Mouse (Mus musculus) midbrain, postnatal 0 days (tissue): ENCODE measurements around the gene Fancg. TPM values are rescaled to one million over a fixed set of nuclear protein-coding genes. Genes with fewer than 3 reads are reported as not detected.

ENCODE experiments used
- ATAC-seq: fragments of 200-750 bp; cut with Nextera tagmentation; 2 replicates; pipeline ENCODE4 v1.8.0; 2017; ENCODE audit warnings: moderate number of reproducible peaks, mild to moderate bottlenecking, moderate TSS enrichment, moderate library complexity; ENCODE audit not compliant: low FRiP score
- DNase-seq: peaks from one replicate; pipeline ENCODE4 v3.0.0-alpha.2; 2015; ENCODE audit warnings: low spot score
- H3K27ac ChIP-seq: fragments of 300-500 bp; sonication (generic); 2 replicates; pipeline ENCODE4 v1.5.1; 2014; ENCODE audit warnings: low read depth, mild to moderate bottlenecking, low read length, mixed read lengths
- H3K27me3 ChIP-seq: fragments of 300-500 bp; sonication (generic); 2 replicates; pipeline ENCODE4 v1.6.1; 2014; ENCODE audit warnings: low read length, control low read depth, mixed read lengths; ENCODE audit not compliant: insufficient read depth
- H3K36me3 ChIP-seq: fragments of 300-500 bp; sonication (generic); 2 replicates; pipeline ENCODE4 v1.6.1; 2014; ENCODE audit warnings: low read length, control low read depth, mixed read lengths; ENCODE audit not compliant: insufficient read depth
- H3K4me1 ChIP-seq: fragments of 300-500 bp; sonication (generic); 2 replicates; pipeline ENCODE4 v1.6.1; 2014; ENCODE audit warnings: mild to moderate bottlenecking, control low read depth, antibody characterized with exemption, low read length, mixed read lengths; ENCODE audit not compliant: insufficient read depth
- H3K4me2 ChIP-seq: fragments of 300-500 bp; sonication (generic); 2 replicates; pipeline ENCODE4 v1.6.1; 2014; ENCODE audit warnings: low read depth, mild to moderate bottlenecking, low read length, mixed read lengths; ENCODE audit not compliant: poor library complexity, severe bottlenecking
- H3K4me3 ChIP-seq: fragments of 300-500 bp; sonication (generic); 2 replicates; pipeline ENCODE4 v1.5.1; 2014; ENCODE audit warnings: low read depth, mild to moderate bottlenecking, low read length, moderate library complexity
- H3K9ac ChIP-seq: fragments of 300-500 bp; sonication (generic); replicated peaks from 2 replicates; pipeline ENCODE4 v1.6.1; 2014; ENCODE audit warnings: mild to moderate bottlenecking, low read length, moderate library complexity, mixed read lengths; ENCODE audit not compliant: poor library complexity, severe bottlenecking
- H3K9me3 ChIP-seq: fragments of 300-500 bp; sonication (generic); 2 replicates; pipeline ENCODE4 v1.6.1; 2016; ENCODE audit warnings: low read length, control low read depth
- CTCF ChIP-seq: IDR thresholded peaks from 2 replicates; pipeline ENCODE4 v1.5.1; 2016; ENCODE audit warnings: antibody characterized with exemption, mild to moderate bottlenecking
- WGBS: fragments of 180-500 bp; shearing (Covaris S2); extraction: QIAGEN DNeasy Blood & Tissue Kit; methylation state at CpG from one replicate; pipeline ENCODE4 v1.1.7; 2014; 5-methylcytosine and 5-hydroxymethylcytosine counted together
- polyA plus RNA-seq: library from polyadenylated mRNA; unstranded; fragments of >200 nt; fragmentation: Nextera tagmentation; extraction: Ambion mirVana; gene quantifications from 2 replicates; pipeline ENCODE4 v1.2.1, GENCODE M21; 2015
- total RNA-seq: library from RNA; depleted of rRNA; stranded (reverse); fragments of >200 nt; gene quantifications from 2 replicates; pipeline ENCODE4 v1.2.3, GENCODE M21; 2014

The Fancg gene
- total and polyA plus RNA-seq, 2 experiments from 2014 or later: 14.2 to 15.0 TPM

- ATAC-seq: peak; percentile 51; the same call in 1 of the 2 replicates
- H3K9me3 ChIP-seq: no peaks in the 10 kb centered on the region
- peak overlapping the region; percentile 84 for H3K27ac ChIP-seq
- H3K4me2 ChIP-seq: peak overlapping the region; percentile 62
- peak overlapping the region; percentile 69 for H3K4me3 ChIP-seq
- 1% methylated on average over 28 of the region's 28 CpGs for WGBS
- 0 out of 2 replicates have a peak, but pooled peaks cover 4% of the 10 kb centered on the region for H3K4me1 ChIP-seq
- TF ChIP-seq CTCF: no peak
- H3K27me3 ChIP-seq: no peaks in the 10 kb centered on the region
- H3K36me3 ChIP-seq: peaks cover 29% of the 10 kb centered on the region
- peak; percentile 21 for DNase-seq
- H3K9ac ChIP-seq: peak overlapping the region; percentile 88
These were observed 20.5 kb upstream of the Fancg start for GRCm38 (mm10) chr4:43030780-43031230.

GRCm38 (mm10) chr4:43030352-43030751 is 20.0 kb upstream of the Fancg start:
- H3K4me1 ChIP-seq: 0 out of 2 replicates have a peak, but pooled peaks cover 4% of the 10 kb centered on the region
- peak overlapping the region; percentile 88 for H3K9ac ChIP-seq
- peak overlapping the region; percentile 84; the same call in 1 of the 2 replicates for H3K27ac ChIP-seq
- peak overlapping the region; percentile 62 for H3K4me2 ChIP-seq
- WGBS: 81% methylated on average over 9 of the region's 9 CpGs
- H3K9me3 ChIP-seq: no peaks in the 10 kb centered on the region
- DNase-seq (no peak), ATAC-seq (no peak)
- H3K36me3 ChIP-seq: peaks cover 28% of the 10 kb centered on the region
- peak overlapping the region; percentile 69 for H3K4me3 ChIP-seq
- H3K27me3 ChIP-seq: no peaks in the 10 kb centered on the region
- no peak for TF ChIP-seq CTCF

GRCm38 (mm10) chr4:43029749-43030148 is 19.4 kb upstream of the Fancg start:
- Histone ChIP-seq H3K36me3 (peaks cover 28% of the 10 kb centered on the region), H3K4me2 (no peak overlapping the region), H3K4me1 (peaks cover 5% of the 10 kb centered on the region), H3K27ac (no peak overlapping the region), H3K9ac (no peak overlapping the region; the same call in 1 of the 2 replicates), H3K27me3 (no peaks in the 10 kb centered on the region), H3K4me3 (no peak overlapping the region), H3K9me3 (no peaks in the 10 kb centered on the region)
- 94% methylated on average over 9 of the region's 9 CpGs for WGBS
- ATAC-seq: no peak
- no peak for TF ChIP-seq CTCF
- DNase-seq: no peak

- ATAC-seq: no peak
- Histone ChIP-seq H3K9me3 (no peaks in the 10 kb centered on the region), H3K4me3 (no peak overlapping the region), H3K4me1 (peaks cover 11% of the 10 kb centered on the region), H3K4me2 (no peak overlapping the region), H3K9ac (no peak overlapping the region), H3K36me3 (peaks cover 28% of the 10 kb centered on the region), H3K27me3 (no peaks in the 10 kb centered on the region), H3K27ac (no peak overlapping the region)
- WGBS: 93% methylated on average over 7 of the region's 7 CpGs
- DNase-seq: no peak
- no peak for TF ChIP-seq CTCF
These were observed 18.8 kb upstream of the Fancg start for GRCm38 (mm10) chr4:43029121-43029520.

GRCm38 (mm10) chr4:43025084-43025960 is 15.0 kb upstream of the Fancg start, which contains the start of gene Pigo:
Pigo (minus strand) TSS chr4:43025819.
- H3K27ac ChIP-seq: peak within 1 kb of the TSS; percentile 91
- H3K27me3 ChIP-seq: no peaks in the 10 kb centered on the region
- peaks cover 49% of the 10 kb centered on the region for H3K36me3 ChIP-seq
- DNase-seq (peak; percentile 97), ATAC-seq (peak; percentile 91)
- H3K4me2 ChIP-seq: peak within 1 kb of the TSS; percentile 69
- peaks cover 9% of the 10 kb centered on the region for H3K4me1 ChIP-seq
- 8% methylated on average over 42 of the region's 42 CpGs for WGBS
- peak within 1 kb of the TSS; percentile 57 for H3K9ac ChIP-seq
- no peaks in the 10 kb centered on the region for H3K9me3 ChIP-seq
- peak within 1 kb of the TSS; percentile 56 for H3K4me3 ChIP-seq
- TF ChIP-seq CTCF: peak; percentile 86

- Histone ChIP-seq H3K4me1 (peaks cover 8% of the 10 kb centered on the region), H3K4me2 (peak overlapping the region; percentile 69), H3K27me3 (no peaks in the 10 kb centered on the region), H3K9ac (peak overlapping the region; percentile 57; the same call in 1 of the 2 replicates), H3K27ac (peak overlapping the region; percentile 91), H3K9me3 (no peaks in the 10 kb centered on the region), H3K36me3 (peaks cover 53% of the 10 kb centered on the region), H3K4me3 (peak overlapping the region; percentile 56)
- 79% methylated on average over 14 of the region's 14 CpGs for whole genome bisulfite sequencing
- no peak for TF ChIP-seq CTCF
- DNase-seq: no peak
- ATAC-seq: no peak
These were observed 14.4 kb upstream of the Fancg start for GRCm38 (mm10) chr4:43024673-43025072.
